Mouse (Mus musculus) lung, adult 18-20 months (tissue): ENCODE results near the gene Tmem199.
A peak's percentile ranks its signal among the peaks of the same experiment; 100 is the strongest.
"Not testable (repeated sequence)": the region's sequence is repeated elsewhere in the genome, so short reads cannot be mapped to it uniquely, and the experiment has no call there.

ENCODE experiments used
- DNase-seq, 2 experiments: peaks; one replicate each; pipeline ENCODE4 v3.0.0; 2022; ENCODE audit warnings: mixed read lengths in 2 of 2

Tmem199 gene

GRCm38 (mm10) chr11:78512025-78512957 is at the start of gene Tmem199, which contains the start of gene Poldip2:
Gene Tmem199, minus strand, starts transcription at chr11:78512172.
Gene Poldip2, plus strand, starts transcription at chr11:78512193.
- DNase-seq = peak; percentile 88 to 92

DNA sequence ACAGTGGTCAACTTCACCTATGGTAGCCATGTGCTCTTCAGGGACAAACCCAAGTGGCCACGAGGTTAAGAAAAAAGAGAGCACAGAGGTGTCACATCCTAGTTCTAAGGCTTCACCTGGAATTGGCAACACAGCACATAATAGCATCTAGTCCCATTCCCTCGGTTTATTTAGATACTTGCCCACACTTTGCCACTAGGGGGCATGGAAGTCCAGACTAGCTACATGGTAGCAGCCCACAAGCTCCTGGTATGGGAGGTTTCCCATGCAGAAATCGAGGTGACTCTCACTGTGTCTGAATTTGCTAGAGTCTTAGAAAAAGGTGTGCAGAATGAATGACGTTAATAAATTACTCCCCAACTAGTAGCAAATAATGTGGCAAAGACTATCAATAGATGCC is 48.5 kb upstream of the Tmem199 start:
- peak; percentile 57 to 77 for DNase-seq

GRCm38 (mm10) chr11:78557241-78557640 is 45.3 kb upstream of the Tmem199 start:
- DNase-seq = no peak

GRCm38 (mm10) chr11:78556070-78556469 is 44.1 kb upstream of the Tmem199 start:
- no peak for DNase-seq

DNA sequence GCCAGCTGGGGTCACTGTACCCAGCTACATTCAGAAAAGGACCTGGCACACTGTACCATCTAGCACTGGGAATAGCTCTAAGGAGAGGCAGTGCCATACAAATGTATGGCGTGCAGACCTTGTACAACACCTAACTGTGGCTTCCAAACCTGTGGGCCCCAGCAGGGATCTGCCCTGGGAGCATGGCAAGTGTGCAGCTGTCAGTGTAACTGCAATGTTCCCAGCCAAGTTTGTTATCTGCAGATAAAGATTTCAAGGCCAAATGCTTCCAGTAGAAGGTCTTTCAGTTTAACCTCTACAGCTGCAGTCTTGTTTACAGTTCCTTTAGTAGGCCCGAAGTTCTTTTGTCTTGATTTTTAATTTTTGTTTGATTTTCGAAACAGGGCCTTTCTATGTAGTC is 43.7 kb upstream of the Tmem199 start:
- no peak for DNase-seq

DNA sequence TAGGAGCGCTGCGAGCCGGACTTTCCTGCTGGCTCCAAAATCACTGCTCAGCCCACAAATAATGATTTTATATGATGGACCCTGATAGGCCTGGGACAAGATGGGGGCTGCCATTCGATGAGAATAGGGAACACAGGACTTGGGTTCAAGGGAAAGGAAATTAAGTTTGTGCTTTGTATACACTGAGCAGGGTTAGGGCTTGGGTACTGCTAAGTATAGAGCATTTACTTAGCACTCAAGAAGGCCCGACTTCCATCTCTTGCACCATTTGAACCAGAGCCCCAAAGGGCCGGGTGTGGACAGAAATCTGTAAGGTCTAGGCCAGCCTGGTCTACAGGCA is 39.1 kb upstream of the Tmem199 start:
- DNase-seq = no peak

DNA sequence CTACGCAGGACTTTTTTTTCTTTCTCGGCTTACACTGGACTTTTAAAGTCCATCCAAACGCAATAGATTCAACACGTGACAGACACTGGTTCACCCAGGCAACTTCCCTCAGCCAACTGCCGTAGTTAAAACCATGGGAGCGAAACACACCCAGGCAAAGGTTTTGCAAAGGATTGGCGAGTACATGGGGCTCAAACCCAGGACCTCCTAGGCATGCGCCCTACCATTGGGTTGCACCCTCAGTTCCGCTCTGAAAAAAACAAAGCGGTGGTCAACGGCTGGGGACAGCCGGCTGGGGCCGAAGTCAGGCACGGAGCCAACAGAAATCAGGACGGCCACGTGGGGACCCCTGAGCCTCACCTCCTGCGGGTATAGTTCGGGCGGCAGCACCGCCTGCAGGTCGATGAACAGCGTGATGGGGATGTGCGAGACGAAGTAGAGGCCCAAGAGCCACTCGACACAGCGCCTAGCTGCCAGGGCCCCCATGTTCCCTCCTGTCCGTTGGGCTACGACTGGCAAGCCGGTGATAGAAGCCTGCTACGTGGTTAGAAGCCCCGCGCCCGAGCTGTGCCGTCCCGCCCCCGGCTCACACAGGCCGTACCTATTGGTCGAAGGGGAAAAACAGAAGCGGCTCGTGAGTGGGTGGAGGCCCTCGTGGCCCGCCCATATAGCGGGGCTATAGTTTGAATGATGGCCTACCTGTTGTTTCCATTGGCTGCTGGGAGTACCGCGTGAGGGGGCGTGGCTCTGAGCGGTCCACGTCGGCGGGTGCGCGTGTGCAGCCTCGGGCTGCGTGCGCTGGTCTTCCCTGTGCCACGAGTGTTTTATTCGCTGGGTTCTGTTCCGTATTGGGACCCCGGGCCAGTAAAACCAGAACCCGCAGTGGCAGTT is 38.4 kb upstream of the Tmem199 start, which contains the start of gene Tmem97:
TSS of gene Tmem97 (minus strand) at position 610 of the 891 bp plus-strand sequence.
- DNase-seq = peak; percentile 97

- DNase-seq = no peak
Measured at GRCm38 (mm10) chr11:78549491-78549987, 37.6 kb upstream of the Tmem199 start.

GRCm38 (mm10) chr11:78547718-78548460 is 35.9 kb upstream of the Tmem199 start:
- no peak for DNase-seq

GRCm38 (mm10) chr11:78545181-78545580 is 33.2 kb upstream of the Tmem199 start:
- DNase-seq = no peak

DNA sequence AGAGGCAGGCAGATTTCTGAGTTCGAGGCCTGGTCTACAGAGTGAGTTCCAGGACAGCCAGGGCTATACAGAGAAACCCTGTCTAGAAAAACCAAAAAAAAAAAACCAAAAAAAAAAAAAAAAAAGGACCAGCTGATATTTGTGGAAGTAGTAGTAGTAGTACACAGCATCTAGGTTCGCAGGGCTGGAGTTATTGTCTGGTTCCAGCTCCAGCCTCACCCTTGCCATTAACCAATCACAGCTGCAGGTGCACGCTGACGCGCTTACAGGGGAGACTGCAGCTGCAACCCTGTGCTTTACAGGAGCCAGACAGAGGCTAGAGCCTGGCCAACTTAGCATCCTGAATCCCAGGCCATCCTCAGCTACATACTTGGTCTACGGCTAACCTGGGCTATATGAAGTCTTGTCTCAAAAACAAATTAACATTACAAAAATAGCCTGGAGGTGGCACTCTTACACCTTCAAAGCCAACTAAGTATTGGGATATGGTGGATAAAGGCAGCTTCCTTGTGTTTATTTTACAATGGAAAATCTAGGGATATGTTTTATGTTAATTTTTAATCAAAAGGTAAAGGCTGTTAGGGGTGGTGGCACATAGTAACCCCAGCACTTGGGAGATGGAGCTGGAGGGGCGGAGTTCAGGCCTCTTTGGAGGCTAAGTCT is 32.6 kb upstream of the Tmem199 start:
- no peak for DNase-seq

GRCm38 (mm10) chr11:78540358-78540757 is 28.4 kb upstream of the Tmem199 start:
- peak; percentile 68 to 73 for DNase-seq

DNA sequence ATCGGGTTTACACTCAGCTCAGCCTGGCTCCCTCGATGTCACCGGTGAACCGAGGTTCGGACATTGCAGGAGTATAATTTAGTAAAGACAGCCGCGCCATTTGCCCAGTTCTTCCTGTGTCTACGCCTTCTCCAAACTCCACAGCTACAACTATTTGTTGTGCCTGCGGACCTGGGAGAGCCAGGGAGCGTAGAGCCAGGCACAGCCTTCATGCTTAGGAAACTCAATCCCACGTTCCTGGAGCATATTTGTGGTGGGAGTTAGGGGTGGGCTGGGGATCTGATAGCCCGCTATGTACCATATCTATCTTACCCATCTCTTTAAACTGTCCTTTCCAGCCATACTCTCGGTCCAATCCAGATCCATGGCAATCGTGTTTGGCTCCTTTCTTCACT is 24.7 kb upstream of the Tmem199 start:
- DNase-seq = no peak

- peak; percentile 99 to 100 for DNase-seq
Measured at GRCm38 (mm10) chr11:78536080-78536689, 24.2 kb upstream of the Tmem199 start, which contains the start of the genes Tnfaip1 and Ift20. Gene Tnfaip1, minus strand, starts transcription at chr11:78536332. Gene Ift20, plus strand, starts transcription at chr11:78536361.

DNA sequence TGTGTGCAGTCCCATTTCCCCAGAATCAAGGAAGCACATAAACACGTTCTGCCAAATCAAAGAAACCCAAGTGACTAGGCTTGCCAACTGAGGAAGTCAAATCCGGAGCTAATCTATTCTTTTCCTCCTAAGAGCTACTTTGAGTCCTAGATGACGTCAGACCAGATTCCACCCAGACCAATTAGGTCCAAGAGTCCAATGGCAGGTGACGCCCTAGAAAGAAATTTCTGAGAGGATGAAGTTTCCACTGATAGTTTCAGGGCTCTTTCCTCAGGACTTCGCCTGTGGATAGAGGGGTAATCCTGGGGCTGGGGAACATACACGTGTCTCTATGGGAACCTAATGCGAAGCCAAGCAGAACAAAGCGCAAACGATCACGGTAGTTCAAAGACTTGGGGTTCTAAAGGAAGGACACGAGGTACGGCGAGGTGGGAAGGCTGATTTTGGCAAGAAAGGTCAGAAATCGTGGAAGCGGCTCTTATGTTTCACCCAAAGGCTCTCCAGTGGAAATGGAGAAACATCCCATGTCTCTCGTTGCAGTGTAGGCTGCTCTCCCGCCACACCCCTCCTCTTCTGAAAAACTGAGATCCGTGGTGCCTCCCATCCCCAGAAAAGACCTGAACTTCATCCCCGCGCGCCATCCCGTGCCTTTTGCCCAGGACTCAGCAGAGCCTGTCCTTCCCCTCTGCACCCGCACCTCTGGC is 23.6 kb upstream of the Tmem199 start:
- DNase-seq = peak; percentile 63 to 85

DNA sequence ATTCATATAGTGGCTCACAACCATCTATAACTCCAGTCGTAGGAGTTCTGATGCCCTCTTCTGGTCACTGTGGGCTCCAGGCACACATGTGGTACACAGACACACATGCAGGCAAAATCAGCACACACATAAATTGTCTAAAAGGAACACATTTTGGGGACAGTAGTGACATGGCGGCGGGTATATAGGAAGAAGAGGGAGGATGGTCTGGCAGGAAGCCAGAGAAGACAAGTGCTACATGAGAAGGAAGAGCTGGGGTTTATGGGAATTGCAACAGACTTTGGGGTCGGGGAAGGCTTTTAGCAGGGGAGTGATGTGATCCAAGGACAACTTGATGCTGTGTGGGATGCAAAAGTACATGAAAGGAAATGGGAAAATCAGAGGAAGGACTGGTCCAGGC is 22.5 kb upstream of the Tmem199 start:
- no peak for DNase-seq

DNA sequence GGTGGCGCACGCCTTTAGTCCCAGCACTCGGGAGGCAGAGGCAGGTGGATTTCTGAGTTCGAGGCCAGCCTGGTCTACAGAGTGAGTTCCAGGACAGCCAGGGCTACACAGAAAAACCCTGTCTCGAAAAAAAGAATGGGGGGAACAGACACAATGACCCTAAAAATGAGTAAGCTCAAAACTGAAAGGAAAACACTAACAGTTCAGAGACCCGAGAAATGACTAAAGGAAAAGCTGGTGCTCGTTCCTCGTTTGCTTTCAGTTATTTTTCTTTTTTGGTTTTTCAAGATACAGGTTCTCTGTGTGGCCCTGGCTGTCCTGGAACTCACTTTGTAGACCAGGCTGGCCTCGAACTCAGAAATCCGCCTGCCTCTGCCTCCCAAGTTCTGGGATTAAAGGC is 19.5 kb upstream of the Tmem199 start:
- not testable (repeated sequence) for DNase-seq

- DNase-seq = peak in 1 of 2 experiments; percentile 33
Measured at GRCm38 (mm10) chr11:78531046-78531445, 19.1 kb upstream of the Tmem199 start.

DNA sequence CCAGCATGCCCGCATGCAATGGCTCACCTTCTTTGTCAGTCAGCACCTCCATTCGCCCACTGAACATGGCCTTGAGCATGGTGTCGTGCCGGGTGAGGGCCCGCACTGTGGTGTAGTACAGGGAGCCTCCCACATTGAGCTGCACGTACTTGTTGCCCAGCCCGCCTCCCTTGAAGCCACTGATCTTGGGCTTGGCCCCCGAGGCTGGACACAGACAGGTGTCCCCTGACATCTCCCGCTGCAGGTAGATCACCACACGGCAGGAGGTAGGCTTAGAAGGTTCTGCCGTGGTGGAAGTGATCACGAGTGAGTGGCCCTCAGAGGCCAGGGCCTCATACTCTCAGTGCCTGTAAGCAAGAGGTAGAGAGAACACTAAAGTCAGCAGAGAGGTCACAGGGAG is 18.0 kb upstream of the Tmem199 start:
- no peak for DNase-seq

GRCm38 (mm10) chr11:78528714-78529113 is 16.7 kb upstream of the Tmem199 start:
- no peak for DNase-seq

GRCm38 (mm10) chr11:78524838-78525237 is 12.9 kb upstream of the Tmem199 start:
- DNase-seq = peak; percentile 60 to 72
